Mouse (Mus musculus): ENCODE measurements around the gene Kdm5c. TPM values are rescaled to one million over a fixed set of nuclear protein-coding genes. Genes with fewer than 3 reads are reported as not detected.

Kdm5c gene
- polyA plus RNA-seq, 1 experiment from 2014 or later = 17.0 TPM

DNA sequence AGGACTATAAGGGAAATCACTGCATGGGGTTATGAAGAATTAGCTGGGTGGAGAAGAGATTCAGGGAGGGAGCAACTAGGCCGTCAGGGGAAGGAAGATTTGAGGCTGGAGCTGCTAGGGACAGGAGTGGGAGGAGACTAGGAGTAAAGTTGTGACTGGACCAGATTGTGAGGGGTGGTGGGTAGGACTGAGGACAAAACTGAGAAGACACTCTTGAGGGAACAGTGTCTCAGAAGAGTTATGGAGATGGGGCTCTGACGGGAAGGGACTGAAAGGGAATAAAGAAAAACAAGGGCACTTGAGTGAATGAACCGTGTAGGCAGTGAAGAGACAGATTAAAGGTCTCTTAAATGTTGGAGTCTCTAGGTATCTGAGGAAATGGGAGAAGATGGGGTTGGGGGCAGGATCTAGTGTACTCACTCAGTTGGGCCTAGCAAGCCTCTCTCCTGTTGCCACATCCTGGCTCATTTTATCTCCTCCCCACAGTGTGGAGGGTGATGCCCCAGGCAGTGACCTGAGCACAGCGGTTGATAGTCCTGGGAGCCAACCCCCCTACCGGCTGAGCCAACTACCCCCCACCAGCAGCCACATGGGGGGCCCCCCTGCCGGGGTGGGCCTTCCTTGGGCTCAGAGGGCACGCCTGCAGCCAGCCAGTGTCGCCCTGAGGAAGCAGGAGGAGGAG, 30.3 kb upstream of the Kdm5c start:
- Histone ChIP-seq H3K4me3 (ENCODE audit: low read depth, low read length) (no peak overlapping the region), H3K27ac (ENCODE audit: low read length) (no peak overlapping the region), H3K36me3 (ENCODE audit: insufficient read depth, low read length) (no peaks in the 10 kb centered on the region), H3K27me3 (replicated peaks; ENCODE audit: insufficient read depth, low read length) (no peaks in the 10 kb centered on the region), H3K4me2 (replicated peaks; ENCODE audit: low read depth, low read length) (no peak overlapping the region), H3K9ac (replicated peaks; ENCODE audit: low read depth) (no peak overlapping the region), H3K9me3 (ENCODE audit: low read length) (no peaks in the 10 kb centered on the region), H3K4me1 (ENCODE audit: insufficient read depth, low read depth, low read length) (no peaks in the 10 kb centered on the region)
- ATAC-seq = no peak
- 33% methylated on average over 8 of the region's 8 CpGs for WGBS
- no peak for DNase-seq (ENCODE audit: low spot score)
- TF ChIP-seq CTCF (IDR thresholded peaks at IDR 0.05) (no peak), EP300 (IDR thresholded peaks at IDR 0.05) (no peak)

DNA sequence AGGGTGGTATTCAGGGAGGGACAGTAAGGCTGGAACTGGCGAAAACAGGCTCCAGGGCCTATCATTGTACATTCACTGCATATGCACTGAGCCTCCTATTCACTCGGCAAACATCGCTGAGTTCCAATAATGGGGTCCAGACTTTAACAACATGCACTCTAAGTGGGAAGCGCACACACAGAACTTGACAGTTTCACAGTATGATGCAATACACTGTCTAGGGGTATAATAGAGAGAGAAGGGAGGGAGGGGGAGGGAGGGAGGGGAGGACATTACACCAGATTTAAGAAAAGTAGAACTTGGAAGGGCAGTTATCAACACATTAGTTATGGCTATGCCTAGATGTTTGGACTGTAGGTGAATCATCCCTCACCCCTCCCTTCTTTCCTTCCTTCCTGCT, 29.6 kb upstream of the Kdm5c start:
- no peak overlapping the region for H3K27ac ChIP-seq (ENCODE audit: low read length)
- DNase-seq (ENCODE audit: low spot score) (no peak), ATAC-seq (no peak)
- H3K4me1 ChIP-seq (ENCODE audit: insufficient read depth, low read depth, low read length) = no peaks in the 10 kb centered on the region
- H3K4me3 ChIP-seq (ENCODE audit: low read depth, low read length) = no peak overlapping the region
- H3K9me3 ChIP-seq (ENCODE audit: low read length) = no peaks in the 10 kb centered on the region
- no peaks in the 10 kb centered on the region for H3K36me3 ChIP-seq (ENCODE audit: insufficient read depth, low read length)
- H3K9ac ChIP-seq (replicated peaks; ENCODE audit: low read depth) = no peak overlapping the region
- TF ChIP-seq EP300 (IDR thresholded peaks at IDR 0.05) (no peak), CTCF (IDR thresholded peaks at IDR 0.05) (no peak)
- no peak overlapping the region for H3K4me2 ChIP-seq (replicated peaks; ENCODE audit: low read depth, low read length)
- WGBS = 78% methylated on average over 4 of the region's 4 CpGs
- H3K27me3 ChIP-seq (replicated peaks; ENCODE audit: insufficient read depth, low read length) = no peaks in the 10 kb centered on the region

DNA sequence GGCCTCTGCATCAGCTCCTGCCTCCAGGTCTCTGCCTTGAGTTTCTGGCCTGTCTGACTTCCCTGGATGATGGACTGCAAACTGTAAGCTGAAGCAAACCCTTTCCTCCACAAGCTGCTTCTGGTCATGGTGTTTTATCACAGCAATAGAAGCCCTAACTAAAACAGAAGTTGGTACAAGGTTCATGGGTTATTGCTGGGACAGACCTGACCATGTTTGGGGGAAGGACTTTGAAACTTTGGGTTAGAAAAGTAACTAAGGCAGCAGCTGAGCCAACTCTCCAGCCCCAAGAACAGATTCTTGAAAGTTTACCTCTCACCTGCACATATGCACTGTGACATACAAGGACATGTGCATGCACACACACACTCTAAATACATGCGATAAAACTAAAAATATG, 27.3 kb upstream of the Kdm5c start:
- no peaks in the 10 kb centered on the region for H3K9me3 ChIP-seq (ENCODE audit: low read length)
- TF ChIP-seq CTCF (IDR thresholded peaks at IDR 0.05) (no peak), EP300 (IDR thresholded peaks at IDR 0.05) (no peak)
- no peak for ATAC-seq
- H3K4me3 ChIP-seq (ENCODE audit: low read depth, low read length) = no peak overlapping the region
- H3K4me2 ChIP-seq (replicated peaks; ENCODE audit: low read depth, low read length) = no peak overlapping the region
- H3K36me3 ChIP-seq (ENCODE audit: insufficient read depth, low read length) = no peaks in the 10 kb centered on the region
- H3K9ac ChIP-seq (replicated peaks; ENCODE audit: low read depth) = no peak overlapping the region
- no peaks in the 10 kb centered on the region for H3K4me1 ChIP-seq (ENCODE audit: insufficient read depth, low read depth, low read length)
- no peak overlapping the region for H3K27ac ChIP-seq (ENCODE audit: low read length)
- no peaks in the 10 kb centered on the region for H3K27me3 ChIP-seq (replicated peaks; ENCODE audit: insufficient read depth, low read length)
- WGBS = 93% methylated on average over 1 of the region's 1 CpGs
- no peak for DNase-seq (ENCODE audit: low spot score)

DNA sequence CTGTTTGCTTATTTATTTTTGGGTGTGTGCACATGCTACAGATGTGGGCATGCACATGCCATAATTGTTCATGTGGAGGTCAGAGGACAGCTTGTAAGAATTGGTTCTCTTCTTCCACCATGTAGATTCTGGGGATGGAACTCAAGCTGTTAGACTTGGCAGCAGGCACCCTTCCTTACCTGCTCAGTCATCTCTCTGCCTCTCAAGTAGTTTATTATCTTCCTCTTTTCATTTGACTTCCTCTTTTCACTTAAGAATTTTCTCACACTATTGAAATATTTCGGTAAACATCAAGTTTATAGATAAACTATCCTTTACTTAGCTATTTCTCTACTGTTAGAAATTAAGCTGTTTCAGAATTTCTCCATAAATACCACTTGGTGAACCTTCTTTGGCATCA, 18.1 kb upstream of the Kdm5c start:
- Histone ChIP-seq H3K27me3 (replicated peaks; ENCODE audit: insufficient read depth, low read length) (no peaks in the 10 kb centered on the region), H3K27ac (ENCODE audit: low read length) (no peak overlapping the region), H3K9ac (replicated peaks; ENCODE audit: low read depth) (no peak overlapping the region), H3K4me3 (ENCODE audit: low read depth, low read length) (no peak overlapping the region), H3K4me1 (ENCODE audit: insufficient read depth, low read depth, low read length) (no peaks in the 10 kb centered on the region), H3K36me3 (ENCODE audit: insufficient read depth, low read length) (no peaks in the 10 kb centered on the region), H3K9me3 (ENCODE audit: low read length) (no peaks in the 10 kb centered on the region), H3K4me2 (replicated peaks; ENCODE audit: low read depth, low read length) (no peak overlapping the region)
- 65% methylated on average over 1 of the region's 1 CpGs for WGBS
- DNase-seq (ENCODE audit: low spot score) (no peak), ATAC-seq (no peak)
- TF ChIP-seq CTCF (IDR thresholded peaks at IDR 0.05) (no peak), EP300 (IDR thresholded peaks at IDR 0.05) (no peak)

DNA sequence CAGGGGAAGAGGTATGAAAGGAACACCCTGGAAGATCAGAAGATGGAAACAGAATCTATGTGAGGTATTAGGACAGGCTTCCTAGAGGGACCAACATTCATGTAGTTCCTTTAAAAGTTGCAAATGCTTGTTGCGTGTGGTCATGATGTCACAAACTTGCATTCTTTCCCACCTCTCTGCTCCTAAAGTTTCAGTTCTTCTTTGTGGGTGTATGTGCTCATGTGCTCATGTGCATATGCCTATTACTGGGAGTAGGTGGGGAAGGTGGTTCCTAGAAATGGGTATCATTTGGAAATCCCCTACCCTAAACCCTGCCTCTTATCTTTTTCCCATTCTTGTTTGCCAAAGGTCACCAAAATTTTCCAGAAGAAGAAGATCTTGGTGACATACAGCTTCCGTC, 14.3 kb upstream of the Kdm5c start:
- no peaks in the 10 kb centered on the region for H3K4me1 ChIP-seq (ENCODE audit: insufficient read depth, low read depth, low read length)
- no peak overlapping the region for H3K4me2 ChIP-seq (replicated peaks; ENCODE audit: low read depth, low read length)
- no peaks in the 10 kb centered on the region for H3K9me3 ChIP-seq (ENCODE audit: low read length)
- H3K27me3 ChIP-seq (replicated peaks; ENCODE audit: insufficient read depth, low read length) = no peaks in the 10 kb centered on the region
- ATAC-seq = no peak
- no peak overlapping the region for H3K27ac ChIP-seq (ENCODE audit: low read length)
- H3K4me3 ChIP-seq (ENCODE audit: low read depth, low read length) = no peak overlapping the region
- TF ChIP-seq EP300 (IDR thresholded peaks at IDR 0.05) = no peak
- TF ChIP-seq CTCF (IDR thresholded peaks at IDR 0.05) = no peak
- no peak overlapping the region for H3K9ac ChIP-seq (replicated peaks; ENCODE audit: low read depth)
- H3K36me3 ChIP-seq (ENCODE audit: insufficient read depth, low read length) = no peaks in the 10 kb centered on the region
- no peak for DNase-seq (ENCODE audit: low spot score)
- 86% methylated on average over 2 of the region's 2 CpGs for WGBS

DNA sequence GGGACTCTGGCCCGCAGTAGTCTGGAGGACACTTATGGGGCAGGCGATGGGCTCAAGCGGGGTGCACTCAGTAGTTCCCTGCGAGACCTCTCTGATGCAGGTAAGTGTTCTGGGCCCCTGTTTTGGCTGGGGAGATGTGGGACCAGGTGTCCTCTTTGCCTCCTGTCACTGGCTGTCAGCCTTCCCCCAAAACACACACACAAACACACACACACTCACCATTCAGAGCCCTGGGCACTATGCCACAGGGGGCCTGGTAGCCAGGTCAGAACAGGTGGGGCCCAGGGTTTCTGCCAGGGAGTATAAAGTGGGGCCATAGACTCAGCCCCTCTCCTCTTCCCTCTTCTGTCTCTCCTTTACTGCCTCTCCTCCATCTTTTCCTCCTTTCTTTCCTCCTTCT, 11.1 kb upstream of the Kdm5c start:
- Histone ChIP-seq H3K9me3 (ENCODE audit: low read length) (no peaks in the 10 kb centered on the region), H3K27ac (ENCODE audit: low read length) (no peak overlapping the region), H3K4me2 (replicated peaks; ENCODE audit: low read depth, low read length) (no peak overlapping the region), H3K9ac (replicated peaks; ENCODE audit: low read depth) (no peak overlapping the region), H3K27me3 (replicated peaks; ENCODE audit: insufficient read depth, low read length) (no peaks in the 10 kb centered on the region), H3K4me1 (ENCODE audit: insufficient read depth, low read depth, low read length) (no peaks in the 10 kb centered on the region), H3K36me3 (ENCODE audit: insufficient read depth, low read length) (no peaks in the 10 kb centered on the region), H3K4me3 (ENCODE audit: low read depth, low read length) (no peak overlapping the region)
- TF ChIP-seq CTCF (IDR thresholded peaks at IDR 0.05) (no peak), EP300 (IDR thresholded peaks at IDR 0.05) (no peak)
- 70% methylated on average over 4 of the region's 4 CpGs for WGBS
- DNase-seq (ENCODE audit: low spot score) = no peak
- ATAC-seq = no peak

DNA sequence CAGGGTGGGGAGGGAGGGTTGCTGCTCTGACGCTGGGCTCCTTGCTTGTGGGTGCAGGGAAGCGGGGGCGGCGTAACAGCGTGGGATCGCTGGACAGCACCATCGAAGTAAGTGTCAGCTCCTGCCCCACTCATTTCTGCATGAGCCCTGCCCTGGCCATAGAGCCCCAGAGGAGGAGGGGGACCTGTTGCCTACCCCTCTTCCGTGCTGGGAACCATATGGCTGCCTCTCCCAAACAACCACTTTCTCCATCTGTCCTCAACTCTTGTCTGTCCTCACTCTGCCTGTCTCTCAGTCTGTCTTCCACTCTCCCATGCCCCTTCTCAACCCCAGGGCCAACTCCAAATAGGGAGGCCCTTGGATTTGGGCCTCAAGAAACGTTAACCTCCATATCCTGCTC, 10.6 kb upstream of the Kdm5c start:
- TF ChIP-seq EP300 (IDR thresholded peaks at IDR 0.05) (no peak), CTCF (IDR thresholded peaks at IDR 0.05) (no peak)
- no peak overlapping the region for H3K27ac ChIP-seq (ENCODE audit: low read length)
- WGBS = 43% methylated on average over 9 of the region's 9 CpGs
- ATAC-seq = no peak
- H3K4me2 ChIP-seq (replicated peaks; ENCODE audit: low read depth, low read length) = no peak overlapping the region
- H3K27me3 ChIP-seq (replicated peaks; ENCODE audit: insufficient read depth, low read length) = no peaks in the 10 kb centered on the region
- no peaks in the 10 kb centered on the region for H3K36me3 ChIP-seq (ENCODE audit: insufficient read depth, low read length)
- H3K9me3 ChIP-seq (ENCODE audit: low read length) = no peaks in the 10 kb centered on the region
- no peak overlapping the region for H3K4me3 ChIP-seq (ENCODE audit: low read depth, low read length)
- no peak overlapping the region for H3K9ac ChIP-seq (replicated peaks; ENCODE audit: low read depth)
- H3K4me1 ChIP-seq (ENCODE audit: insufficient read depth, low read depth, low read length) = no peaks in the 10 kb centered on the region
- no peak for DNase-seq (ENCODE audit: low spot score)
